Mouse (Mus musculus): ENCODE measurements around the gene Trim63. TPM values are rescaled to one million over a fixed set of nuclear protein-coding genes. Genes with fewer than 3 reads are reported as not detected.

Gene Trim63
- polyA plus RNA-seq (2017; shearing (Covaris generic)), result not detected

DNA sequence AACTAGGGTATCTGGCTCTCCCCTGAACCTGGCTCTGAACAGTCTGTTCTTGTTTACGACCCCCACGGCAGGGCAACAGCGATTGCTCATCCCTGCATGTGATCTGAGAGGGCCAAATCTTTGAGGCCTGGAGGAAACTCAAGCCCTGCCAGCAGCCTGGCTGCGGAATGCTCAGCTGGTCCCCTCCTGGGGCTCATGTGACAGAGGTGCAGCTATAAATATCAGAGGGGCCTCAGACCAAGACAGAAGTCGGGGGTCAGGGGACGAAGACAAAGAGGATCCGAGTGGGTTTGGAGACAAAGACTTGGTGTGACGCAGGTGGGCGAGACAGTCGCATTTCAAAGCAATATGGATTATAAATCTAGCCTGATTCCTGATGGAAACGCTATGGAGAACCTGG lies at the start of gene Trim63:
Gene Trim63 (plus strand): TSS at position 245 of the 400 bp plus-strand sequence.

GRCm38 (mm10) chr4:134287575-134288025 lies 27.3 kb upstream of the Trim63 start, which contains the start of gene Pdik1l:
Gene Pdik1l (minus strand): TSS chr4:134287895.

DNA sequence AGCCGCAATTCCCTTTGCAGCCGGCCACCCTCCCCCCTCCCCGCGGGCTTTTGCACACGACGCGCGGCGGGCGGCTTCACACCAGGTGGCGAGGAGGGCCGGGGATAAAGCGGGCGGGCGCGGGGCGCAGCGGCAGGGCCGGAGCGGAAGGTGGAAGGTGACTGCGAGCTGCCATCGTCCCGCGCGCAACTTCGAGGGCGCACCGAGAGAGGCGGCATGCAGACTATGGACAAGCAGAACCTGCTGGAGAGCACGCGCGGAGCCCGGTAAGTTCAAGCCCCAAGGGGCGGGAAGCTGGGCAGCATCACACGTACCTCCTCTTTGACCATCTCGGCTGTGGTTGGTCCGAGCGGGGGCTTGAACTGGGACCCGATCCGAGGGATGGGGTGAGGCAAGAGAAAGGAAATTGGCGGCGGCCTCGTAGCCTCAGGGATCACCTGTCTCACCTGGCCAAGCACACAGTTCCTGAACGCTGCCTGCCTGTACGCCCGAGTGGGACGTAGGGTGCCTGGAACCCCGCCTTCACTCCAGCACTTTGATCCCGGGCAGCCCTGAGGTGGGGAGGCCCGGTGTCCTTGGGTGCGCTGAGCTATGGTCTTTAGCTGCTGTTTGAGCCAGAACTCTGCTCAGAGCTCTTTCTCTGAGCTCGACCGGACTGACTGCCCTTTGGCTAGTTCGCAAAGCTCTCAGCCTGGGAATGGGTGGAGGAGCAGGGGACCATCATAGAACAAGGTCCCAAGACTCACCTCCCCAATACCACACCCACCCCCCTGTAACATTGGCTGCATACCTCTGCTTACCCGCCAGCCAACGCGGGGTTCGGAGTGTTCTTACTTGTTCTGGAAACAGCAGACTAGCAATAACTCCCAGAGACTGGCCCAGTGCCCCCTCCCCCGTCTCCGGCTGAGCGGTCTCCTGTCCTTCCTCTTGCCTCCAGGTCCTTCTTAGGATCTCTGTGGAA lies 28.4 kb downstream of the Trim63 start, which contains the start of gene Slc30a2:
Gene Slc30a2 (plus strand): TSS at position 111 of the 961 bp plus-strand sequence.

Other genes with a start within 250 kb of the Trim63 start
- gene Cd52, start 220.0 kb upstream of the Trim63 start, polyA plus RNA-seq (2017; shearing (Covaris generic)), result 1,142 TPM
- 99.9 TPM for gene Ubxn11, start 212.6 kb upstream of the Trim63 start, polyA plus RNA-seq (2017; shearing (Covaris generic))
- 821 TPM for gene Sh3bgrl3, start 186.3 kb upstream of the Trim63 start, polyA plus RNA-seq (2017; shearing (Covaris generic))
- 31.3 TPM for gene Cep85, start 128.0 kb upstream of the Trim63 start, polyA plus RNA-seq (2017; shearing (Covaris generic))
- gene Gm7534, start 112.1 kb upstream of the Trim63 start, polyA plus RNA-seq (2017; shearing (Covaris generic)), result not detected
- gene Catsper4, start 87.7 kb upstream of the Trim63 start, polyA plus RNA-seq (2017; shearing (Covaris generic)), result not detected
- gene Cnksr1, start 76.7 kb upstream of the Trim63 start, polyA plus RNA-seq (2017; shearing (Covaris generic)), result not detected
- 1.6 TPM for gene E130218I03Rik, start 71.5 kb upstream of the Trim63 start, polyA plus RNA-seq (2017; shearing (Covaris generic))
- gene Zfp593, start 69.5 kb upstream of the Trim63 start, polyA plus RNA-seq (2017; shearing (Covaris generic)), result 24.3 TPM
- gene Gm30191, start 68.2 kb upstream of the Trim63 start, polyA plus RNA-seq (2017; shearing (Covaris generic)), result not detected
- not detected for gene Grrp1, start 61.0 kb upstream of the Trim63 start, polyA plus RNA-seq (2017; shearing (Covaris generic))
- gene Pdik1l, start 27.2 kb upstream of the Trim63 start, polyA plus RNA-seq (2017; shearing (Covaris generic)), result 11.5 TPM
- gene Slc30a2, start 28.1 kb downstream of the Trim63 start, polyA plus RNA-seq (2017; shearing (Covaris generic)), result not detected
- gene Extl1, start 68.7 kb downstream of the Trim63 start, polyA plus RNA-seq (2017; shearing (Covaris generic)), result not detected
- 1.9 TPM for gene Pafah2, start 81.2 kb downstream of the Trim63 start, polyA plus RNA-seq (2017; shearing (Covaris generic))
- 91.3 TPM for gene Stmn1, start 153.2 kb downstream of the Trim63 start, polyA plus RNA-seq (2017; shearing (Covaris generic))
- gene Paqr7, start 181.6 kb downstream of the Trim63 start, polyA plus RNA-seq (2017; shearing (Covaris generic)), result 9.7 TPM
- gene Aunip, start 195.9 kb downstream of the Trim63 start, polyA plus RNA-seq (2017; shearing (Covaris generic)), result not detected
- 104 TPM for gene Mtfr1l, start 220.3 kb downstream of the Trim63 start, polyA plus RNA-seq (2017; shearing (Covaris generic))
- 13.6 TPM for gene Selenon, start 237.0 kb downstream of the Trim63 start, polyA plus RNA-seq (2017; shearing (Covaris generic))